ENCODE assay signal across 11 mouse cellular contexts in genomic region chr2:156177079-156177478, GRCm38 (mm10). TPM values are rescaled to one million over a fixed set of nuclear protein-coding genes. Genes with fewer than 3 reads are reported as not detected.
DNase-seq lines count a peak whose midpoint lies in the region; ATAC-seq and TF ChIP-seq lines count a peak whose summit lies in the region.
"Had no signal": no experiment of that assay in that cellular context is flagged by ENCODE, and none has a peak within 500 bp of the region (broad histone marks: within the 10 kb centered on the region; RNA-seq: fewer than 3 reads in every experiment).

No protein-coding gene starts in this region.

- ATAC-seq in heart, embryonic 12.5 days (ENCODE audit: insufficient number of reproducible peaks, low FRiP score), result no peak
- ATAC-seq in liver, embryonic 11.5 days (replicated peaks; ENCODE audit: low FRiP score), result no peak
- ATAC-seq in liver, postnatal 0 days, result no peak

- H3K27ac ChIP-seq in heart, embryonic 12.5 days (ENCODE audit: poor library complexity, severe bottlenecking), result no peak overlapping the region
- no peak overlapping the region for H3K27ac ChIP-seq in liver, embryonic 11.5 days (ENCODE audit: low read depth, low read length)
- H3K27ac ChIP-seq in bone marrow macrophage, adult 2 months (ENCODE audit: insufficient read depth, low read depth, low read length), result no peak overlapping the region
- no peak overlapping the region for H3K27ac ChIP-seq in liver, postnatal 0 days (ENCODE audit: low read depth)
- H3K27ac ChIP-seq: lung, embryonic 15.5 days had no signal

- H3K36me3 ChIP-seq in heart, embryonic 12.5 days, result peaks cover 32% of the 10 kb centered on the region
- H3K36me3 ChIP-seq in liver, embryonic 11.5 days (ENCODE audit: control insufficient read depth, insufficient read depth, low read length), result peaks cover 17% of the 10 kb centered on the region
- H3K36me3 ChIP-seq in liver, postnatal 0 days (replicated peaks; ENCODE audit: insufficient read depth, low read length), result peaks cover 58% of the 10 kb centered on the region

- H3K4me2 ChIP-seq in heart, embryonic 12.5 days, result peak overlapping the region; percentile 22; the same call in 1 of the 2 replicates
- H3K4me2 ChIP-seq in liver, embryonic 11.5 days, result peak overlapping the region; percentile 40
- H3K4me2 ChIP-seq in liver, postnatal 0 days (ENCODE audit: low read depth, low read length), result peak overlapping the region; percentile 80

- WGBS in heart, embryonic 12.5 days, result 79% methylated on average over 6 of the region's 6 CpGs
- 83% methylated on average over 6 of the region's 6 CpGs for WGBS in liver, embryonic 11.5 days
- WGBS in liver, postnatal 0 days (ENCODE audit: insufficient replicate concordance), result 74% methylated on average over 6 of the region's 6 CpGs

- TF ChIP-seq CTCF in bone marrow macrophage, adult 2 months (IDR thresholded peaks at IDR 0.05; ENCODE audit: low read depth, low read length), result no peak
- no peak for TF ChIP-seq CTCF in liver, postnatal 0 days (IDR thresholded peaks at IDR 0.05; ENCODE audit: low read depth)

- intact Hi-C loops in heart, postnatal 36 days (cut with DNase I), result loop anchor here (2.0 kb wide), 1 partner anchor 30 kb away; no protein-coding TSS in a partner anchor

- H3K9ac ChIP-seq in heart, embryonic 12.5 days, result no peak overlapping the region
- no peak overlapping the region for H3K9ac ChIP-seq in liver, embryonic 11.5 days (ENCODE audit: low read depth, low read length)
- H3K9ac ChIP-seq in liver, postnatal 0 days (replicated peaks), result 0 out of 2 replicates have a peak overlapping the region, but pooled peaks have one; percentile 2

- no peak overlapping the region for H3K4me3 ChIP-seq in heart, embryonic 12.5 days
- H3K4me3 ChIP-seq in liver, embryonic 11.5 days (ENCODE audit: low read depth, low read length), result peak overlapping the region; percentile 18; the same call in 1 of the 2 replicates
- H3K4me3 ChIP-seq in bone marrow macrophage, adult 2 months (ENCODE audit: insufficient read depth, low read length), result peak overlapping the region; percentile 21; the same call in 1 of the 2 replicates
- peak overlapping the region; percentile 19; the same call in 1 of the 2 replicates for H3K4me3 ChIP-seq in liver, postnatal 0 days (ENCODE audit: low read depth, low read length)

- no peaks in the 10 kb centered on the region for H3K27me3 ChIP-seq in heart, embryonic 12.5 days (replicated peaks)
- no peaks in the 10 kb centered on the region for H3K27me3 ChIP-seq in liver, embryonic 11.5 days (replicated peaks; ENCODE audit: control insufficient read depth, insufficient read depth, low read length)
- no peaks in the 10 kb centered on the region for H3K27me3 ChIP-seq in liver, postnatal 0 days (ENCODE audit: insufficient read depth, low read length)
- H3K27me3 ChIP-seq: lung, embryonic 15.5 days had no signal

- DNase-seq in heart, postnatal 36 days, result no peak
- DNase-seq in liver, embryonic 11.5 days (ENCODE audit: low spot score), result no peak
- no peak for DNase-seq in liver
- DNase-seq in liver, postnatal 0 days, result no peak
- no peak for DNase-seq in embryo, embryonic 11 days
- DNase-seq in urinary bladder, postnatal 10 days (ENCODE audit: low spot score), result no peak
- DNase-seq: cerebellum, adult 2 months; thymus, postnatal 36 days had no signal

- no peaks in the 10 kb centered on the region for H3K9me3 ChIP-seq in heart, embryonic 12.5 days (replicated peaks)
- H3K9me3 ChIP-seq in liver, embryonic 11.5 days (ENCODE audit: control insufficient read depth, low read length), result no peaks in the 10 kb centered on the region
- H3K9me3 ChIP-seq in liver, postnatal 0 days (ENCODE audit: low read length), result no peaks in the 10 kb centered on the region
- H3K9me3 ChIP-seq: lung, embryonic 15.5 days had no signal

- TF ChIP-seq EP300 in liver, postnatal 0 days (IDR thresholded peaks at IDR 0.05; ENCODE audit: low read depth), result no peak

- peaks cover 22% of the 10 kb centered on the region for H3K4me1 ChIP-seq in heart, embryonic 12.5 days (replicated peaks)
- H3K4me1 ChIP-seq in liver, embryonic 11.5 days (replicated peaks; ENCODE audit: control insufficient read depth, insufficient read depth, low read length), result peaks cover 19% of the 10 kb centered on the region
- peaks cover 20% of the 10 kb centered on the region for H3K4me1 ChIP-seq in bone marrow macrophage, adult 2 months (ENCODE audit: control insufficient read depth, insufficient read depth, low read length)
- peaks cover 21% of the 10 kb centered on the region for H3K4me1 ChIP-seq in liver, postnatal 0 days (ENCODE audit: insufficient read depth)

- TF ChIP-seq POLR2A in bone marrow macrophage, adult 2 months (IDR thresholded peaks at IDR 0.05; ENCODE audit: borderline replicate concordance, low read depth, low read length), result no peak

RNA-seq across cellular contexts. Expression of gene Rbm39, which starts 3.0 kb away (rescaled TPM):
- 434 and 459 TPM in 2 replicates for polyA plus RNA-seq in heart, embryonic 12.5 days (2016; fragmentation: Nextera tagmentation; extraction: Ambion mirVana)
- total RNA-seq in heart, postnatal 36 days (2021), result 100 to 1,000 TPM; 143 to 146 TPM
- 485 and 514 TPM in 2 replicates for polyA plus RNA-seq in liver, embryonic 11.5 days (2014; fragmentation: Nextera tagmentation; extraction: Ambion mirVana)
- polyA plus RNA-seq in bone marrow macrophage, adult 2 months (2012; ENCODE audit: insufficient read depth, insufficient read length, missing spikeins), result 472 and 516 TPM in 2 replicates
- polyA plus RNA-seq in liver, postnatal 0 days (2015; fragmentation: Nextera tagmentation; extraction: Ambion mirVana), result 228 and 239 TPM in 2 replicates

RNA-seq across cellular contexts. Expression of gene Phf20, which starts 19.2 kb away (rescaled TPM):
- 52.5 and 54.5 TPM in 2 replicates for polyA plus RNA-seq in heart, embryonic 12.5 days (2016; fragmentation: Nextera tagmentation; extraction: Ambion mirVana)
- total RNA-seq in heart, postnatal 36 days (2021), result 10 to 100 TPM; 19.3 to 23.8 TPM
- polyA plus RNA-seq in liver, embryonic 11.5 days (2014; fragmentation: Nextera tagmentation; extraction: Ambion mirVana), result 33.8 and 42.9 TPM in 2 replicates
- polyA plus RNA-seq in bone marrow macrophage, adult 2 months (2012; ENCODE audit: insufficient read depth, insufficient read length, missing spikeins), result 42.7 and 46.1 TPM in 2 replicates
- 11.7 and 15.0 TPM in 2 replicates for polyA plus RNA-seq in liver, postnatal 0 days (2015; fragmentation: Nextera tagmentation; extraction: Ambion mirVana)

RNA-seq across cellular contexts. Expression of gene Nfs1, which starts 33.1 kb away (rescaled TPM):
- 55.5 and 55.8 TPM in 2 replicates for polyA plus RNA-seq in heart, embryonic 12.5 days (2016; fragmentation: Nextera tagmentation; extraction: Ambion mirVana)
- total RNA-seq in heart, postnatal 36 days (2021), result 10 to 100 TPM; 86.3 to 93.6 TPM
- 87.5 and 91.4 TPM in 2 replicates for polyA plus RNA-seq in liver, embryonic 11.5 days (2014; fragmentation: Nextera tagmentation; extraction: Ambion mirVana)
- polyA plus RNA-seq in bone marrow macrophage, adult 2 months (2012; ENCODE audit: insufficient read depth, insufficient read length, missing spikeins), result 42.4 and 43.4 TPM in 2 replicates
- polyA plus RNA-seq in liver, postnatal 0 days (2015; fragmentation: Nextera tagmentation; extraction: Ambion mirVana), result 38.9 and 40.2 TPM in 2 replicates

RNA-seq across cellular contexts. Expression of gene Romo1, which starts 33.2 kb away (rescaled TPM):
- polyA plus RNA-seq in heart, embryonic 12.5 days (2016; fragmentation: Nextera tagmentation; extraction: Ambion mirVana), result 451 and 494 TPM in 2 replicates
- 100 to 1,000 TPM; 345 to 377 TPM for total RNA-seq in heart, postnatal 36 days (2021)
- 371 and 439 TPM in 2 replicates for polyA plus RNA-seq in liver, embryonic 11.5 days (2014; fragmentation: Nextera tagmentation; extraction: Ambion mirVana)
- polyA plus RNA-seq in bone marrow macrophage, adult 2 months (2012; ENCODE audit: insufficient read depth, insufficient read length, missing spikeins), result 115 and 116 TPM in 2 replicates
- polyA plus RNA-seq in liver, postnatal 0 days (2015; fragmentation: Nextera tagmentation; extraction: Ambion mirVana), result 292 and 295 TPM in 2 replicates

RNA-seq across cellular contexts. Expression of gene Gm28036, which starts 50.2 kb away (rescaled TPM):
- polyA plus RNA-seq in heart, embryonic 12.5 days (2016; fragmentation: Nextera tagmentation; extraction: Ambion mirVana), result 19.1 and 21.0 TPM in 2 replicates
- total RNA-seq in heart, postnatal 36 days (2021), result 10 to 100 TPM in 1 of 2 experiments, 1 to 10 TPM in 1; 9.0 to 13.6 TPM
- 10.8 and 12.1 TPM in 2 replicates for polyA plus RNA-seq in liver, embryonic 11.5 days (2014; fragmentation: Nextera tagmentation; extraction: Ambion mirVana)
- 9.0 and 12.0 TPM in 2 replicates for polyA plus RNA-seq in bone marrow macrophage, adult 2 months (2012; ENCODE audit: insufficient read depth, insufficient read length, missing spikeins)
- polyA plus RNA-seq in liver, postnatal 0 days (2015; fragmentation: Nextera tagmentation; extraction: Ambion mirVana), result 0.88 and 3.0 TPM in 2 replicates

Comparison
In these comparisons a context has a peak if more than half of its experiments do, and no peak if none do; other contexts are left out.
1. H3K4me2 ChIP-seq: peak in every context shown above with its lines; median percentile 80 in liver, postnatal 0 days; 40 in liver, embryonic 11.5 days; 22 in heart, embryonic 12.5 days.